Mouse (Mus musculus): ENCODE measurements around the gene Cfap157.

DNA sequence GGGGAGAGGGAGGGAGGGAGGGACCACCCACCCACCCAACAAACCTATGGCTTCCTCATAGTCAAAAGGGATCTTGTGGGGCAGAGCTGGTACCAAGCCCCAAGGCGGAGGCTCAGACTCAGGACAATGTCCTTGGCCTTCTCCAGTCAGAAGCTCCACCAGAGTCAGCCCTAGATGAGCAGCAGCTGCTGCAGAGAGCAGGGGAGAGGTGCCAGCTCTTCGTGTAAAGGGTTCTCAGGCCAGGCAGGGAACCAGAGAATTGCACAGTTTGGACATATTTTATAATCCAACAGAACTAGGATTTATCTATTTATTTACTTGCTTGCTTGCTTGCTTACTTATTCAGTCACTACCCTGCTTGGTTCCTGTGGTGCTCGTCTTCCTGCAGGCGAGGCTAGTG lies 44.9 kb downstream of the Cfap157 start:
- TF ChIP-seq CTCF (IDR thresholded peaks at IDR 0.05; ENCODE audit: low read depth, low read length), result no peak
- TF ChIP-seq POLR2A (IDR thresholded peaks at IDR 0.05; ENCODE audit: borderline replicate concordance, low read depth, low read length), result no peak

Data from bone marrow macrophage, adult 2 months (primary cell).